Mouse (Mus musculus): ENCODE results near the gene Tfrc.

The Tfrc gene

GRCm38 (mm10) chr16:32645361-32645914 is 36.7 kb downstream of the Tfrc start:
- in situ Hi-C loops (cut with MboI, MseI), result no loop called here

GRCm38 (mm10) chr16:32646014-32646413 is 37.3 kb downstream of the Tfrc start:
- in situ Hi-C loops (cut with MboI, MseI), result no loop called here

GRCm38 (mm10) chr16:32647712-32648111 is 39.0 kb downstream of the Tfrc start:
- in situ Hi-C loops (cut with MboI, MseI), result no loop called here

- in situ Hi-C loops (cut with MboI, MseI), result loop anchor here (5.0 kb wide), 1 partner anchor 37 kb away; no protein-coding TSS in a partner anchor
These were observed 41.7 kb downstream of the Tfrc start for GRCm38 (mm10) chr16:32650461-32650860.

- in situ Hi-C loops (cut with MboI, MseI), result loop anchor here (5.0 kb wide), 1 partner anchor 36 kb away; no protein-coding TSS in a partner anchor
These were observed 42.4 kb downstream of the Tfrc start for GRCm38 (mm10) chr16:32650974-32651618.

GRCm38 (mm10) chr16:32654071-32654733 is 45.5 kb downstream of the Tfrc start:
- in situ Hi-C loops (cut with MboI, MseI), result loop anchor here (5.0 kb wide), 1 partner anchor 33 kb away; no protein-coding TSS in a partner anchor

- in situ Hi-C loops (cut with MboI, MseI), result no loop called here
These were observed 46.8 kb downstream of the Tfrc start for GRCm38 (mm10) chr16:32655534-32655933.

GRCm38 (mm10) chr16:32656321-32656720 is 47.6 kb downstream of the Tfrc start:
- in situ Hi-C loops (cut with MboI, MseI), result no loop called here

- in situ Hi-C loops (cut with MboI, MseI), result no loop called here
These were observed 48.1 kb downstream of the Tfrc start for GRCm38 (mm10) chr16:32656794-32657193.

- in situ Hi-C loops (cut with MboI, MseI), result no loop called here
These were observed 49.0 kb downstream of the Tfrc start for GRCm38 (mm10) chr16:32657498-32658250.

- in situ Hi-C loops (cut with MboI, MseI), result no loop called here
These were observed 50.0 kb downstream of the Tfrc start for GRCm38 (mm10) chr16:32658743-32659171.

GRCm38 (mm10) chr16:32659385-32659784 is 50.7 kb downstream of the Tfrc start:
- in situ Hi-C loops (cut with MboI, MseI), result no loop called here

GRCm38 (mm10) chr16:32660095-32660494 is 51.4 kb downstream of the Tfrc start:
- in situ Hi-C loops (cut with MboI, MseI), result no loop called here

- in situ Hi-C loops (cut with MboI, MseI), result no loop called here
These were observed 52.0 kb downstream of the Tfrc start for GRCm38 (mm10) chr16:32660557-32661321.

GRCm38 (mm10) chr16:32661493-32661921 is 52.8 kb downstream of the Tfrc start:
- in situ Hi-C loops (cut with MboI, MseI), result no loop called here

GRCm38 (mm10) chr16:32662372-32662771 is 53.7 kb downstream of the Tfrc start:
- in situ Hi-C loops (cut with MboI, MseI), result no loop called here

- in situ Hi-C loops (cut with MboI, MseI), result no loop called here
These were observed 54.6 kb downstream of the Tfrc start for GRCm38 (mm10) chr16:32663231-32663858.

GRCm38 (mm10) chr16:32664211-32664610 is 55.5 kb downstream of the Tfrc start:
- in situ Hi-C loops (cut with MboI, MseI), result no loop called here

- in situ Hi-C loops (cut with MboI, MseI), result no loop called here
These were observed 57.3 kb downstream of the Tfrc start for GRCm38 (mm10) chr16:32665851-32666665.

Data from regulatory T cell (primary cell).